Mouse (Mus musculus) mouse embryonic stem cell (cell line): ENCODE measurements around the gene Cyp2u1.

ENCODE experiments used
- in situ Hi-C, 2 experiments: fragments of 300-500 bp; cut with MboI; formaldehyde crosslinking; loops; 1 replicate in 1 of 2; 3 replicates in 1 of 2; pipeline ENCODE4 v1.14.3; 2019 to 2020; ENCODE audit warnings: low sequenced_read_pairs in 2 of 2, low pct_unique_long_range_greater_than_20kb in 1 of 2, mixed read lengths in 1 of 2; ENCODE audit not compliant: unreplicated experiment in 1 of 2

Cyp2u1 gene

DNA sequence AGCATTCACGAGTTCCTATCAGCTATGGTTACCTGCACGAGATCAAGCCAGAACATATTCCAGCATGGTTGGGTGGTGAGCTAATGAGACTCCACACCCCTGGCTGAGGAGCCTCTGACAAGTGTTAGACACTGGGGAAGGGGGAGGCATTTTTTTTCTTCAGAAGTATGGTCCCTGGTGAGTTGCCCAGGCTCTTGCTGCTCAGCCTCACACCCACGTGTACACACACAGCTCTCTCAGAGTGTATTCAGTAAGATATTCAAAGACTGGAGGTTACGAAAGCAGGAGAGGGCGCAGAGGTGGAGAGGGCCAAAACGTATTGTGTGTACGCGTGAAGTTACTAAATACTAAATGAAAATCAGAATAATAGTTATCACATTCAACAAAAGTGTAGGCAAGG, 37.5 kb downstream of the Cyp2u1 start:
- in situ Hi-C loops = no loop called here

DNA sequence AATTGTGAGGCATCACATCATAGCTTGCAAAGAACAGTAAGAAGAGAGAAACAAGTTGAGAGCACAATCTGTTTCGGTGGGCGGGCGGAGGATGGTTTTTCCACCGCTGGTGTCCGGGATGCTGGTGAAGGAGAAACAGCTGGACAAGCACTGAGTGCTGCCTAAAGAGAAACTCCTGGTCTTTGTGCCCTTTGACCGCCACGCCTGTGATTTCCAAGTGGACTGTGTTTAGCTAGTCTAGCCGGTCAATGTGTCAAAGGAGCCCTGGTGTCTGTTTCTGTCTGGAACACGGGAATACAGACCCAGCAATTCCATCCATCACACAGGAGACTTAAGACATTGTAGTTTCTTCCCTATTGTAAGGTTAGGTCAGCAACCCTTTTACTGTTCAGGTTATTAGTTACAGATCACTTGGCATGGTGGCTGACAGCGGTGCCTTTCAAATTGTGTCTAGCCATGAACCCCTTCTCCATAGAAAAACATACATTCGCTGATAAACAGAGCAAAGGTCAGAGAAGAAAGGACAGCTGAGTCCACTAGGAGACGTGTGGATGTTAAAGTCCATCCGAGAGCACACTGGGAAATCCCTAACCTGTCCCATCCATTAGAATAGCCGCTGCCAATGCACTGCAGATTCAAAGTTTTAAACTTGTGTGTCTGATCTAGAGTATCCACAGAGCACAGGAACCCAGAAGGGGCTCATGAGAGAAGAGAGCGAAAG, 39.1 kb downstream of the Cyp2u1 start:
- in situ Hi-C loops = no loop called here

DNA sequence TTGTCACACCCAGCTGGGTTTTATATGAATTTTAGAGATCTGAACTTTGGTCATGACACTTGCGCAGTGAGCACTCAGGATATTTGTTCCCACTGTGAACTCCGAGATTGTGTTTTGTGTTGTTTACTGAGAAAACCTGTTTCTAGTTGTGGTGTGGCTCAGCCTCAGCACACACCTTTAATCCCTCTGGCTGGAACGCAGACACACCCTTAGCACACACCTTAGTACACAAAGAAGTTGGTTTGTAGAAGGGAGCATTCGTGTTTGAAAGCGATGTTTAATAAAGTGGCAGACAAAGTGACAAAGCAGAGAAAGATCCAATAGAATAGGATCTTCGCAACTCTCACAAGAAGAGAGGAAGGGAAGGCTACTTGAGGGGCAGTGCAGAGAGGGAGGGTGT, 42.6 kb downstream of the Cyp2u1 start:
- in situ Hi-C loops = no loop called here

DNA sequence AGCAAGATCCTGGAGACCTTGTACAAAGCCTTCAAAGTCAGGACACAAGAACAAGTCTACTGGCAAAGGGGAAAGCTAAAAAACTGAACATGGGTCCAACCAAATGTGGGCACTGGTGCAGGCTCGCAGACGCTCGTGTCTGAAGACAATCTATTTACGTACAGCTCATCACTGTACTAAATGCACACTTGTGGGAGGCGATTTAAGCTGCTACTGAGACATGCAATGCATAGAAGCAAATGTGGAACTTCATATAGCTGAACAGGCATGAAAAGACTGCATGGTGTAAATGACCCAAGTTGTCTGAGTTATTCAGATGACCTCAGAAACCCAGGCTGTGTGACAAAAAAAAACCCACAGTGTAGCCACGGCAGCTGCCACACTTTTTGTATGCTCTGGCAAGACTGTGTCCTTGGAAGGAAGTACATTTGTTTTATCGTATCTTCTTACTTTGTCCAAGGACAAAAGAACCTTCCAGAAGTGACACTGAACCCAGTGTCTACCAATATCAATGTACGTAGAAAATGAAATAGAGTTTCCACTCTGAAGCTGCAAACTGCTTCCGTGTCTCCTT, 43.5 kb downstream of the Cyp2u1 start:
- in situ Hi-C loops = no loop called here

DNA sequence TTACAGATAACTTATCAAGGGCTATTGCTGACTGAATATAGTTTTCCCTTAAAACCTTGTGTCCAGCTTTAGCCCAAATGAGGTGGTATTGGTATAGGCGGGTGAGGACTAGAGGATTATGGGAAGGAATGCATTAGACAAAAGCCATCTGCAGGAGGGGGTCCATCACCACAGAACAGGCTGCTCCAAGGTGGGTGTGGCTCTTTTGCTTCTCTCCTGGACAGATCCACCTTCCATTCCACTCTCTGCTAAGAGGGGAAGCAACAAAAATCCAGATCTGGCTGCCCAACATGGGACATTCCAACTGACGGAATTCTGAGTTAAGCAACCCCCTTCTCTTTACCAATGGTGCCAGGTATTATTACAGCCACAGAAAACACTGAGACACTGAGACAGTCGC, 44.1 kb downstream of the Cyp2u1 start:
- in situ Hi-C loops = no loop called here

DNA sequence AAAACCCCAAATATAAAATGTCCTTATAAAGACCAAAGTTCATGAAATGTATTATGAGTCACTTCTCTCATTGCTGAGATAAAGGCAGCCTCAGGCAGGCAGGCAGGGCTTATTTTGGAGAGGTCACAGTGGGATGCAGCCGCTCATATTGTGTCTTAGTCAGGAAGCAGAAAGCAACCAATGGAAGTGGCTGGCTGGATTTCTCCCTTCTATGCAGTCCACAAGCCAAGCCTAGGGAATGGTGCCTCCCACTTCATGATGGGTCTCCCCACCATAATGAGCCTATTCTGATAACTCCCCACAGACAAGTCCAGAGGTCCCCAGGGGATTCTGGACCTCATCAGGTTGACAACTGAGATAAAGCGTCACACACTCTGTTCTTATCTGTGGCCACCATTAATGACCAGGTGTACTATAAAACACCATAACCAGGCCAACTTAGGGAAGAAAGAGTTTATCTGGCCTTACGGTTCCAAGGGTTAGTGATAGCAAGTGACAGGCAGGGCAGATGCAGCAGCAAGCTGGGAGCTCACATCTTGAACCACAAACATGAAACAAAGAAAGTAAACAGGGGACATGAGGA, 47.5 kb downstream of the Cyp2u1 start:
- in situ Hi-C loops = no loop called here

DNA sequence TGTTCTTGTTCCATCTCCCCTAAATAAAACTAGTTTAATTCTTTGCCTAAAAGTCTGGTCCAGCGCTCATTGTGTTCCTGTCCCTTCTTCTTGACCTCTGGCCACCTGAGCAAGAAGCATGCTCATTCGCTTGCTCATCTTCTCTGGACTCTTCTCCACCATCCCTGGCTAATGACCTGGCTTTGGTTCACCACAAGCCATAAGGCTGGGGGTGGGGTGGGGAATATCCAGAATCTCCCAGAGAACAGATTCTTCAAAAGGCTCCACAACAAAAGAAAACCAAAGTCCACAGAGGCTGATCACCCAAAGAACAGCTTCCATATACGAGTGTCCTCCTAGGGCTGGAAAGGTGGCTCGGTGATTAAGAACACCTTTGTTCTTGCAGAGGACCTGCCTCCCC, 48.0 kb downstream of the Cyp2u1 start:
- in situ Hi-C loops = no loop called here

DNA sequence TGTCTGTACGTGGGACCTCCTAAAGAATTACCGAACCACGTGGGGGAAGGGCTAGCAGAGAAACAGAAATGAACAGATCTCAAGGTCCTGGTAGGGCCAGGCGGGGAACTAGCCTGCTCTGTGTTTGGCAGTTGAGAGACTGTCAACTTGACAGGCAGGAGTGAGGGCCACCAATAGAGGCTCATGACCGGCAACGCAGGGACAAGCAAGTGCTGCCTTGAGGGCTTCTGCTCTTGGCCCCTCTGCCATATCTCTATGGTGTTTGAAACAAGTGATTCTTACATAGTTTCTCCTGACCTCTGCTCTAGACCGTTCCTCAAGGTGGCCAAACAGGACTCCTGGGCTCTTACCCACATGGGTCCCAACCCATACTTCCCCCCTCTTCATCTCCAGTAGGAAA, 51.4 kb downstream of the Cyp2u1 start:
- in situ Hi-C loops = no loop called here

DNA sequence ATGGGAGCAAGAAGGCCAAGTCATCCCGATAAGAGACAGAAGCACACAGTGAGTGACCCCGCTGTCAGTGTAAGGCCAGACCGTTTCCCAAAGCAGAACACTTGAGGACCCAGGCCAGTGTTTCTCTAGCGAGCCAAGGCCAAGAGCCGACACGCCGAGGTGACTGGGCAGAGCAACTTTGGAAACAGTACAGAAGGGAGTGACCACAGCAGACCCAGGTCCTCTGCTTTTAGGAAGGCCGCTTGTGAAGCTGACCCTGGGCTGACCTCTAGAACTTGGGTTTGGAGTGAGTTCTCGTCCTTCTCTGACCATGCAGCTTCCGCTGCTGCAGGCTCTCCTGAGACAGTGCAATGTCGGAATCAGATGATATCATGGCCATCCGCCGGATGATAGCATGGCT, 52.0 kb downstream of the Cyp2u1 start:
- in situ Hi-C loops = no loop called here

DNA sequence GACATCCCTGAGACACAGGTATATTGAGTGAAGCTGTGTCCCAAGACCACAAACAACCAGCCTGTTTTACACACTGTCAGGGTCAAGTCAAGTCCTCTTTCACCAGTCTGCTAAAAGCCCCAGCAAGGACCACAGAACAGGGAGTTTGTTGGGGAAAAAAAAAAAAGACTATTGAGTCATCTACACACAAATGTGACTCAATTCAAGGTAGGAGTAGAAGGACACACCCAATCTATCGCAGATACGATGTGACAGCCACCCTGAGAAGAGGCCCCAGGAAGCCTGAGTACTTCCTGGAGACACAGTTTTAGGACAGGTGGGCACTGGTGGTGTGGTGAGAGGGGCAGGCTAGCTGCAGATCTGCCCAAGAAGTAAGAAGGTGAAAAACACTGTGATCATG, 52.7 kb downstream of the Cyp2u1 start:
- in situ Hi-C loops = no loop called here

DNA sequence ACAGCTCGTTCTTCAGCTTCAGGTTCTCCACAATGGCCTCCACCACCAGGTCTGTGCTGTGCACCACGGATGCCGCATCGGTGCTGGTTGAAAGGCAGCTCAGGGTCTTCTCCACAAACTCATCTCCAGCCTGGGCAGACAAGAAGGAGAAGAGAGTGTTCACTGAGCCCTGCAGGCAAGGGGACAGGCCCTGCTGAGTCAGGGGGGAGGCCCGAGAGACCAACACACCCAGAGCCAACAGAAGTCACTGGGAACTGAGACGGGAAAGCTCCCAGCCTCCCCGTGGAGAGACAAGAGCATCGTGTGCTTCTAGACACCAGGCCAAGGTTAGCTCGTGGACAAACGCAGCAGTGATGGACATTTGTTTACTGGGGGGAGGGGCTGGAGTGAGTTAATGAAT, 54.6 kb downstream of the Cyp2u1 start:
- in situ Hi-C loops = loop anchor here in 1 of 2 experiments (25.0 kb wide), 1 partner anchor 361 kb away; no protein-coding TSS in a partner anchor

DNA sequence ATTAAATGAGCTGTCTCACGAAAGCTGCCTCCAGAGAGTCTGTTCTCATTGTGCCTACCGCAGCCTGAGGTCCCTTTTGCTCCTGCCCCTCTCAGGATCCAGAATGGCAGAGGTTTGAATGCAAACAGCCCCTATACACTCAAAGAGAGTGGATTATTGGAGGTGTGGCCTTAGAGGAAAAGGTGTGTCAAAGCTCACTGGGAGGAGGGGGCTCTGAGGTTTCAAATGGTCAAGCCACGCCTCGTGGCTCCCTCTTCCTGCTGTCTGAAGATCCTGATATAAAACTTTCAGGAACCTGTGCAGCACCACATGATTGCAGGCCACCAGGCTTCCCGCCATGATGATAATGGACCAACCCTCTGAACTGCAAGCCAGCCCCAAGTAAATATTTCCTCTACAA, 55.2 kb downstream of the Cyp2u1 start:
- in situ Hi-C loops = loop anchor here in 1 of 2 experiments (25.0 kb wide), 1 partner anchor 361 kb away; no protein-coding TSS in a partner anchor

DNA sequence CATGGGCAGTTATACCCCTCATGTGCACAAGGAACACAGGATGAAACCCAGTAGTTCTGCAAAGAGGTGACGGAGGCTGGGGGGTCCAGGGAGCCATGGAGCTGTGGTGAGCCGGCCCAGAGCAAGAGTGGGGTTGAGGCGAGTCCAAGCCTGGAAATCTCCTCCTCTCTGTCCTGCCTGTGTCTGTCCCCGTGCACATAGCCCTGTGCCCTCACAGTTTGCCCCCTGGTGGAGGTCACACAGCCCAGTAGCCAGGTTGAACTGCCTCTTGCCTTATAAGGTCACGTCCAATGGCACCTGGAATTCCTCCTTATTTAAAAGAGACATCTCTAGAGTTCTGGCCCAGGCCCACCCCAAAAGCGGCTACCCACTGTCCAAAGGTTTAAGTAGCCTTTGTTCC, 55.6 kb downstream of the Cyp2u1 start:
- in situ Hi-C loops = loop anchor here in 1 of 2 experiments (25.0 kb wide), 1 partner anchor 360 kb away; no protein-coding TSS in a partner anchor

DNA sequence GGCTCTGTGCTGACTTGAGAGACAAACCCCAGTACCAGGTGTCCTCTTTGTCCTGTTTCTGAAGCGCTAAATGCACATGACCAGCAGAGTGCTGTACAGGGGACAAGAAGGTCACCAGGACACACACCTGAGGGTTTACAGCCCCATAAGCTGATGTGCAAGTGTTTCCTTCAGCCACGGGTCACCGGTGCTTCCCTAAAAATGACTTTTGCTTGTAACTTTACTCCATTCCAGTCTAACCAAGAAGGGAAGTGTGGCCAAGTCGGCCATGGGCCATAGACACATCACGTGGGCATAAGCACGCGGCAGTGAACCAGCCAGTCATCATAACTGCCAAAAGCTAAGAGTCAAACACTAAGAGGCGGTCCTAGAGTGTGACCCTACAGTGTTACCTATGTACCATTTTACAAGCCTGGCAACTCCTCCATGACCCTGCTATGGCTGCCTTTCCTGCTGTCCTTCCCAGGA, 56.4 kb downstream of the Cyp2u1 start:
- in situ Hi-C loops = loop anchor here in 1 of 2 experiments (25.0 kb wide), 1 partner anchor 359 kb away; no protein-coding TSS in a partner anchor

DNA sequence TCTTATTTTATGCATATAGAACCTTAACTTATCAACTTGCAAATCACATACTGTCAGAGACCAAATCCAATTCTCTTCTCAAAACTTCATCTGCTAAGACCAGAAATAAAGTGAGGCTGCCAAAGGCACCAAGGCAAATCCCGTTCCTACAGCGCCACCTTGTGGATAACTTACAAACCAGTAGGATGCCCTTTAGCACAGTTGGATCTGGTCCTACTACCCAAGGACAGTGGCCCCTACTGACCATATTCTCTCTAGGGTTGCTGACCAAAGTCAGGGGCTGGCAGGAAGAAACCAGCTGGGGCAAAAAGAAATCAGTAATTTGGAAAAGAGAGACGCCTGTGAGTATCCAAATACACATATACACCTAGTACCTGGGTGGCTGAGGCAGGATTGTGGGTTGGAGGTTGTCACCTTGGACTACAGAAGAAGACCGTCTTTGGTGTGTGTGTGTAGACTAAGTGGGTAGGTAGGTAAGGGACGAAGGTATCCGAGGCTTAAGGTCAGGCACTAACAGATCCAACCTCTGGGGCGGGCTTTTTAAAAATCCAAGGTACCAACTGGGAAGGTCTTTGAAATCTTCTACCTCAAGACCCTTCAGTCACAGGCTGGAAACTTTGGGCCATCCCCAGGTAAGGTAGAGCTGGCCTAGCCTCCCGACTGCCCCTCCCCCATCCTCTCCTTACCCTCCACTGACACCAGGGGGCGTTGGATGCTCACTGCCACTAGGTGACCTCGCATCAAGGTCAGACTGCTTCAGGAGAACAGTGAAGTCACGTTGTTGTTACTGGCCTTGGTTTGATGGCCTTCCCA, 57.1 kb downstream of the Cyp2u1 start:
- in situ Hi-C loops = loop anchor here in 1 of 2 experiments (25.0 kb wide), 1 partner anchor 359 kb away; no protein-coding TSS in a partner anchor
